Mouse (Mus musculus): ENCODE measurements around the gene Eef1g. TPM values are rescaled to one million over a fixed set of nuclear protein-coding genes. Genes with fewer than 3 reads are reported as not detected.
A peak's percentile ranks its signal among the peaks of the same experiment; 100 is the strongest.
"Not testable (repeated sequence)": the region's sequence is repeated elsewhere in the genome, so short reads cannot be mapped to it uniquely, and the experiment has no call there.

Gene Eef1g
- total and polyA plus RNA-seq, 3 experiments, result 191 to 260 (median 224) TPM

DNA sequence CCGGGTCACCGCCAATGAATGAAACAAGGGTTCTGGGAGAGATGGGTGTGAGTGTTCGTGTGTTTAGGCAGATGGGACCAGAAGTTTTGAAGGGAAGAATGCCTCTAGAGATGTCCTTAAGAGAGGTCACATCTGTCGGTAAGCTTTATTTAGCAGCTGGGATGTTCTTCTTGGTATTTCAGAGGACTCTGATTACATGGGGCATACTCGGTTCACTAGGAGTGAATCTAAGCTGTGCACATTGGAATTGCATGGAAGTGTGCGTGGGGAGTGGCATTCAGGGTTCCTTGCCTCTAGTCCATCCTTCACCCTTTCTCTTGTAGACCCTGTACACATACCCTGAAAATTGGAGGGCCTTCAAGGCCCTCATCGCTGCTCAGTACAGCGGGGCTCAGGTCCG, 1.1 kb downstream of the Eef1g start:
- no peak for DNase-seq
- intact Hi-C loops (cut with DNase I), result loop anchor here (5.0 kb wide), 1 partner anchor 96 kb away; the partner anchor contains the start of gene Ubxn1
- H3K36me3 ChIP-seq (ENCODE audit: control insufficient read depth, insufficient read depth, low read length), result peaks cover 8% of the 10 kb centered on the region
- peak overlapping the region; percentile 67 for H3K27ac ChIP-seq
- peak overlapping the region; percentile 79 for H3K9ac ChIP-seq (ENCODE audit: low read depth, low read length)
- no peaks in the 10 kb centered on the region for H3K79me2 ChIP-seq (replicated peaks; ENCODE audit: control insufficient read depth, insufficient read depth, low read length)
- peaks cover 5% of the 10 kb centered on the region for H3K4me1 ChIP-seq (ENCODE audit: control insufficient read depth, insufficient read depth, low read length)
- TF ChIP-seq EP300 (IDR thresholded peaks at IDR 0.05; ENCODE audit: insufficient read depth, low read depth, low read length) (no peak), CTCF (IDR thresholded peaks at IDR 0.05) (no peak), POLR2A (IDR thresholded peaks at IDR 0.05; ENCODE audit: insufficient read depth, low read depth, low read length) (no peak)
- no peaks in the 10 kb centered on the region for H3K27me3 ChIP-seq (ENCODE audit: control insufficient read depth, insufficient read depth, low read length)
- peak overlapping the region; percentile 82 for H3K4me3 ChIP-seq
- 2% methylated on average over 9 of the region's 9 CpGs for WGBS

DNA sequence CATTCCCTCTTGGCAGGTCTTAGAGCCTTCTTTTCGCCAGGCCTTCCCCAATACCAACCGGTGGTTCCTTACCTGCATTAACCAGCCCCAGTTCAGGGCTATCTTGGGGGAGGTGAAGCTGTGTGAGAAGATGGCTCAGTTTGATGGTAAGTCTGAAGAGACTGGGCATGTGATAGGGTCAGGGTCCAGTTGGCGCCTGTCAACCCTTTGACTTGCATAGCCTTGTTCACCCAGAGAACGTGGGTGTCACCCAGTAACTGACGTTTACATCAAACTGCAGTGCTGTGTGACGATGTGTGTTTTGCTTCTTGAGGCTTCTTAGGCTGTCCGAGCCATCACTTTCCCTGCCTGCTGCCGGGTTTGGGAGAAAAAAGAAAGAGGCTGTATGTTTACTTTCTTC, 5.7 kb downstream of the Eef1g start:
- H3K27me3 ChIP-seq (ENCODE audit: control insufficient read depth, insufficient read depth, low read length); H3K9ac ChIP-seq (ENCODE audit: low read depth, low read length); H3K4me1 ChIP-seq (ENCODE audit: control insufficient read depth, insufficient read depth, low read length); DNase-seq; H3K27ac ChIP-seq; H3K79me2 ChIP-seq (replicated peaks; ENCODE audit: control insufficient read depth, insufficient read depth, low read length); H3K4me3 ChIP-seq; intact Hi-C loops (cut with DNase I): not testable (repeated sequence)
- 87% methylated on average over 8 of the region's 8 CpGs for WGBS
- peaks cover 24% of the 10 kb centered on the region for H3K36me3 ChIP-seq (ENCODE audit: control insufficient read depth, insufficient read depth, low read length)

DNA sequence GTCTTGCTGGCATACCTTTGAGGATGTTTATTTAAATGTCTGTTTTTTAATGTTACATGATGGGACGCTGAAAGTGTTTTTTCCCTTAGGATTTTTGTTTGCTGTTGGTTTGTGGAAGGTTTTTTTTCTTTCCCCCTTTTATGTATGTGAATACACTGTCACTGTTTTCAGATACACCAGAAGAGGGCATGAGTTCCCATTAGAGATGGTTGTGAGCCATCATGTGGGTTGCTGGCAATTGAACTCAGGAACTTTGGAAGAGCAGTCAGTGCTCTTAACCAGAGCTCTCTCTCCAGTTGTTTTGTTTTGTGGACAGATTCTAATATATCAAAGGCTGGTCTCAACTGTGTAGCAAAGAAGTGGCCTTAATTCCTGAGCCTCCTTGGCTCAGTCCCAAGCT, 7.8 kb downstream of the Eef1g start:
- WGBS, result 81% methylated on average over 1 of the region's 1 CpGs
- TF ChIP-seq EP300 (IDR thresholded peaks at IDR 0.05; ENCODE audit: insufficient read depth, low read depth, low read length), result no peak
- no peak for TF ChIP-seq POLR2A (IDR thresholded peaks at IDR 0.05; ENCODE audit: insufficient read depth, low read depth, low read length)
- TF ChIP-seq CTCF (IDR thresholded peaks at IDR 0.05), result peak; percentile 27
- DNase-seq, result no peak
- no peaks in the 10 kb centered on the region for H3K79me2 ChIP-seq (replicated peaks; ENCODE audit: control insufficient read depth, insufficient read depth, low read length)
- intact Hi-C loops (cut with DNase I), result no loop called here
- peaks cover 2% of the 10 kb centered on the region; the same call in 1 of the 2 replicates for H3K4me1 ChIP-seq (ENCODE audit: control insufficient read depth, insufficient read depth, low read length)
- H3K27ac ChIP-seq, result no peak overlapping the region
- H3K9ac ChIP-seq (ENCODE audit: low read depth, low read length), result no peak overlapping the region
- no peak overlapping the region for H3K4me3 ChIP-seq
- no peaks in the 10 kb centered on the region for H3K27me3 ChIP-seq (ENCODE audit: control insufficient read depth, insufficient read depth, low read length)
- H3K36me3 ChIP-seq (ENCODE audit: control insufficient read depth, insufficient read depth, low read length), result peaks cover 25% of the 10 kb centered on the region

DNA sequence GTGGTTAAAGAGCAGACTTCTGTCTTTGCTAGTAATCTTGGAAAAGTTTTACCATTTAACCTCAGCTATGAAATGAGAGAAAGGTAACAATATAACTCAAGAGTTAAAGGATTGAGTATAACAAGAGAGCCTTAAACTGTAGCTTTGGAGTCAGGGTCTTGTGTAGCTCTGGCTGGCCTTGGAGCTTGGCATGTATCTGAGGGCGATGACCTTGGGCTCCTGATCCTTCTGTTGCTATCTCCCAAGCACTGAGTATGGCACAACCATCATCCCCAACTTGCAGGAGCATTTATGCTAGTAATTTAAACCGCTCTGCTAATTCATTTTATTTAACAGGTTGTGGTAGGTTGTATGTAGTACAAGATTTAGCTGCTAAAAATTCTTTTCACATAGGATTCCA, 8.7 kb downstream of the Eef1g start:
- H3K27me3 ChIP-seq (ENCODE audit: control insufficient read depth, insufficient read depth, low read length), result no peaks in the 10 kb centered on the region
- no peak overlapping the region; the same call in 1 of the 2 replicates for H3K27ac ChIP-seq
- intact Hi-C loops (cut with DNase I), result no loop called here
- peaks cover 23% of the 10 kb centered on the region for H3K36me3 ChIP-seq (ENCODE audit: control insufficient read depth, insufficient read depth, low read length)
- H3K4me1 ChIP-seq (ENCODE audit: control insufficient read depth, insufficient read depth, low read length), result peaks cover 2% of the 10 kb centered on the region
- DNase-seq, result no peak
- no peaks in the 10 kb centered on the region for H3K79me2 ChIP-seq (replicated peaks; ENCODE audit: control insufficient read depth, insufficient read depth, low read length)
- H3K9ac ChIP-seq (ENCODE audit: low read depth, low read length), result no peak overlapping the region
- no peak for TF ChIP-seq POLR2A (IDR thresholded peaks at IDR 0.05; ENCODE audit: insufficient read depth, low read depth, low read length)
- TF ChIP-seq EP300 (IDR thresholded peaks at IDR 0.05; ENCODE audit: insufficient read depth, low read depth, low read length), result no peak
- no peak for TF ChIP-seq CTCF (IDR thresholded peaks at IDR 0.05)
- H3K4me3 ChIP-seq, result no peak overlapping the region
- 80% methylated on average over 2 of the region's 2 CpGs for WGBS

DNA sequence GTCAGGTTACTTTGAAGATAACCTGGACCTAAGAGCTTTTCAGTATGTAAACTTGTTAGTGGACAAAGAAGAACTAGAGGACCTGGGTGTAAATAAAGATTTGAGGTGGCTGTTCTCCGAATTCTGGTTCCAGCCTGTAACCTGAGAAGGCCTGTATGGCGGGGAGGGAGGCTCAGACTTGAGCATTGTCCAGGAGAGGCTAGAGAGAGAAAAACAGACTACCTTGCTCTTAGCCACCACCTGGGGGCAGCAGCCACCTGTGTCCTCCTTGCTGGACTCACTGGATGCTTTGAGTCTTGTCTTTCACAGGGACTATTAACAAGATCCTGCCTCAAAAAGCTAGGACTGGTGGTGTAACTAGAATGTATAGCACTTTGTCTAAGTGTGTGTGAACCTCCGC, 9.7 kb downstream of the Eef1g start:
- H3K4me3 ChIP-seq, result no peak overlapping the region
- H3K36me3 ChIP-seq (ENCODE audit: control insufficient read depth, insufficient read depth, low read length), result peaks cover 22% of the 10 kb centered on the region
- TF ChIP-seq CTCF (IDR thresholded peaks at IDR 0.05) (peak; percentile 97), EP300 (IDR thresholded peaks at IDR 0.05; ENCODE audit: insufficient read depth, low read depth, low read length) (peak; percentile 96), POLR2A (IDR thresholded peaks at IDR 0.05; ENCODE audit: insufficient read depth, low read depth, low read length) (no peak)
- peak overlapping the region; percentile 54 for H3K27ac ChIP-seq
- intact Hi-C loops (cut with DNase I), result loop anchor here (1.0 kb wide), 3 partner anchors 79 to 134 kb away; no protein-coding TSS in a partner anchor
- peaks cover 10% of the 10 kb centered on the region for H3K4me1 ChIP-seq (ENCODE audit: control insufficient read depth, insufficient read depth, low read length)
- DNase-seq, result peak; percentile 68 to 71
- no peaks in the 10 kb centered on the region for H3K27me3 ChIP-seq (ENCODE audit: control insufficient read depth, insufficient read depth, low read length)
- WGBS, result 36% methylated on average over 3 of the region's 3 CpGs
- no peaks in the 10 kb centered on the region for H3K79me2 ChIP-seq (replicated peaks; ENCODE audit: control insufficient read depth, insufficient read depth, low read length)
- H3K9ac ChIP-seq (ENCODE audit: low read depth, low read length), result no peak overlapping the region

DNA sequence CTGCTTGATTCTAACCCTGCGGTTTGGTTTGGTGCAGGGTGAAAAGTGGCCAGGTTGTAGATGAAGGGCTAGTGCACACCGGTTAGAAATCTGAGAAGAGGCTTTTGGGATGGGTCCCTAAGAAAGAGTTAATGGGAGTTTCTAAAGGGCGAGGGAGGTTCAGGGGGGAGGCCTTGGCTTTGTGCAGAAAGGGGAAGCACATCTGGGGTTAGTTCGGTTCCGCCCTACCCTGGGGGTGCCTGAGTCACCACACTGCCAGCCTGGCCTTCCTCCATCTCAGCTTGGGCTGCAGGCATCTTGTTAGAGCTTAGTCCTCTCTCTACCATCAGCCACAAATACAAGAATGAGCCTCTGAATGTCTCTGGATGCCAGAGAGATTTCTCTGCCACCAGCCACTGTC, 13.9 kb downstream of the Eef1g start:
- Histone ChIP-seq H3K4me1 (ENCODE audit: control insufficient read depth, insufficient read depth, low read length) (peaks cover 32% of the 10 kb centered on the region), H3K36me3 (ENCODE audit: control insufficient read depth, insufficient read depth, low read length) (peaks cover 15% of the 10 kb centered on the region), H3K27me3 (ENCODE audit: control insufficient read depth, insufficient read depth, low read length) (no peaks in the 10 kb centered on the region), H3K4me3 (no peak overlapping the region), H3K9ac (ENCODE audit: low read depth, low read length) (no peak overlapping the region), H3K79me2 (replicated peaks; ENCODE audit: control insufficient read depth, insufficient read depth, low read length) (no peaks in the 10 kb centered on the region), H3K27ac (no peak overlapping the region; the same call in 1 of the 2 replicates)
- intact Hi-C loops (cut with DNase I), result no loop called here
- TF ChIP-seq CTCF (IDR thresholded peaks at IDR 0.05) (no peak), POLR2A (IDR thresholded peaks at IDR 0.05; ENCODE audit: insufficient read depth, low read depth, low read length) (no peak), EP300 (IDR thresholded peaks at IDR 0.05; ENCODE audit: insufficient read depth, low read depth, low read length) (no peak)
- peak in 1 of 2 experiments; percentile 60 for DNase-seq
- WGBS, result 47% methylated on average over 5 of the region's 5 CpGs

All from heart, adult 2 months (tissue).